Mouse (Mus musculus): Measurements from ENCODE around the gene Klf7.

GRCm38 (mm10) chr1:64101331-64101730 lies 20.8 kb downstream of the Klf7 start:
- TF ChIP-seq CTCF (IDR thresholded peaks at IDR 0.05; ENCODE audit: borderline replicate concordance, insufficient read depth, low read depth, low read length) (no peak), POLR2A (IDR thresholded peaks at IDR 0.05; ENCODE audit: borderline replicate concordance, insufficient read depth, low read length) (no peak)

Data from cerebellum, adult 2 months (tissue).